Mouse (Mus musculus) WW6 (cell line): ENCODE measurements around the gene Csrnp2.

Experiments used
- DNase-seq: peaks from one replicate; pipeline ENCODE4 v3.0.0-alpha.2; 2013; ENCODE audit warnings: low read depth, low spot score

Gene Csrnp2

GRCm38 (mm10) chr15:100478351-100478750, 16.9 kb downstream of the Csrnp2 start:
- DNase-seq, result no peak

- DNase-seq, result no peak
Observed at GRCm38 (mm10) chr15:100473926-100474503, 21.3 kb downstream of the Csrnp2 start.

GRCm38 (mm10) chr15:100470037-100470436, 25.3 kb downstream of the Csrnp2 start:
- DNase-seq, result no peak

- no peak for DNase-seq
Observed at GRCm38 (mm10) chr15:100469189-100469545, 26.1 kb downstream of the Csrnp2 start.

GRCm38 (mm10) chr15:100468295-100469188, 26.7 kb downstream of the Csrnp2 start, which contains the start of gene Letmd1:
TSS of gene Letmd1 (plus strand) at chr15:100469023.
- DNase-seq, result no peak

GRCm38 (mm10) chr15:100467738-100468137, 27.6 kb downstream of the Csrnp2 start:
- no peak for DNase-seq

GRCm38 (mm10) chr15:100465432-100465831, 29.9 kb downstream of the Csrnp2 start:
- no peak for DNase-seq

- DNase-seq, result no peak
Observed at GRCm38 (mm10) chr15:100463712-100464111, 31.6 kb downstream of the Csrnp2 start.

GRCm38 (mm10) chr15:100462086-100462485, 33.2 kb downstream of the Csrnp2 start:
- DNase-seq, result no peak

GRCm38 (mm10) chr15:100461646-100462045, 33.6 kb downstream of the Csrnp2 start:
- DNase-seq, result no peak

- DNase-seq, result no peak
Observed at GRCm38 (mm10) chr15:100460942-100461341, 34.3 kb downstream of the Csrnp2 start.

- no peak for DNase-seq
Observed at GRCm38 (mm10) chr15:100458055-100458454, 37.2 kb downstream of the Csrnp2 start.

- DNase-seq, result no peak
Observed at GRCm38 (mm10) chr15:100457340-100457739, 37.9 kb downstream of the Csrnp2 start.

GRCm38 (mm10) chr15:100456356-100456991, 38.8 kb downstream of the Csrnp2 start:
- DNase-seq, result no peak

GRCm38 (mm10) chr15:100452486-100452885, 42.8 kb downstream of the Csrnp2 start:
- DNase-seq, result no peak

GRCm38 (mm10) chr15:100451245-100451644, 44.0 kb downstream of the Csrnp2 start:
- no peak for DNase-seq

GRCm38 (mm10) chr15:100449495-100449894, 45.8 kb downstream of the Csrnp2 start:
- no peak for DNase-seq

GRCm38 (mm10) chr15:100448572-100448971, 46.7 kb downstream of the Csrnp2 start:
- DNase-seq, result no peak

- DNase-seq, result no peak
Observed at GRCm38 (mm10) chr15:100446887-100447286, 48.4 kb downstream of the Csrnp2 start.

GRCm38 (mm10) chr15:100443126-100443922, 52.0 kb downstream of the Csrnp2 start:
- DNase-seq, result no peak

- DNase-seq, result no peak
Observed at GRCm38 (mm10) chr15:100436518-100436917, 58.8 kb downstream of the Csrnp2 start.

- no peak for DNase-seq
Observed at GRCm38 (mm10) chr15:100436112-100436511, 59.2 kb downstream of the Csrnp2 start.
